Mouse (Mus musculus) olfactory bulb, adult 2 months (tissue): ENCODE measurements around the gene Cask.

Source experiments
- CTCF ChIP-seq: fragments of 200-500 bp; IDR thresholded peaks from 2 replicates; pipeline ENCODE4 v1.5.1; 2012; ENCODE audit warnings: low read depth, mild to moderate bottlenecking, low read length, moderate library complexity; ENCODE audit not compliant: insufficient read depth
- POLR2A ChIP-seq: fragments of 200-500 bp; IDR thresholded peaks from 2 replicates; pipeline ENCODE4 v1.6.1; 2012; ENCODE audit warnings: mild to moderate bottlenecking, low read depth, low read length, moderate library complexity; ENCODE audit not compliant: insufficient read depth

- TF ChIP-seq CTCF (no peak), POLR2A (no peak)
Measured at GRCm38 (mm10) chrX:13822792-13823191, 28.4 kb downstream of the Cask start.
